Mouse (Mus musculus) CH12.LX (cell line): Measurements from ENCODE around the gene Dhrs1. TPM values are rescaled to one million over a fixed set of nuclear protein-coding genes. Genes with fewer than 3 reads are reported as not detected.

Experiments used
- DNase-seq: peaks from one replicate; pipeline ENCODE4 v3.0.0-alpha.2; 2013; ENCODE audit errors: extremely low read depth
- H3K27ac ChIP-seq: 2 replicates; pipeline ENCODE4 v1.5.1; 2012; ENCODE audit warnings: low read depth, mild to moderate bottlenecking, control low read depth, moderate library complexity; ENCODE audit not compliant: insufficient read depth
- H3K27me3 ChIP-seq: replicated peaks from 2 replicates; pipeline ENCODE3; 2012; ENCODE audit warnings: inconsistent platforms
- H3K36me3 ChIP-seq, 2 experiments: replicated peaks in 1 of 2; 2 replicates each; pipeline versions ENCODE3 to v1.6.1; 2012; ENCODE audit warnings: inconsistent platforms in 1 of 2, low read length in 1 of 2, mild to moderate bottlenecking in 1 of 2, mixed read lengths in 1 of 2, moderate library complexity in 1 of 2; ENCODE audit not compliant: control insufficient read depth in 1 of 2, insufficient read depth in 1 of 2
- H3K4me1 ChIP-seq, 2 experiments: 2 replicates each; pipeline ENCODE4 v1.6.1; 2012; ENCODE audit warnings: inconsistent platforms in 1 of 2, moderate library complexity in 1 of 2; ENCODE audit not compliant: insufficient read depth in 2 of 2, control insufficient read depth in 1 of 2
- H3K4me2 ChIP-seq: 2 replicates; pipeline ENCODE4 v1.6.1; 2012; ENCODE audit warnings: low read depth, mild to moderate bottlenecking, control low read depth; ENCODE audit not compliant: poor library complexity, insufficient read depth, severe bottlenecking
- H3K4me3 ChIP-seq, 3 experiments: fragments of 150-350 bp in 1 of 3; sonication (generic) in 1 of 3; replicated peaks in 1 of 3; 2 replicates each; pipeline versions ENCODE3 to v1.5.1; 2011 to 2012; ENCODE audit warnings: low read depth in 2 of 3, low read length in 2 of 3, mild to moderate bottlenecking in 2 of 3, moderate library complexity in 2 of 3, control low read depth in 1 of 3, improper control_type of control experiment in 1 of 3, inconsistent platforms in 1 of 3, mixed read lengths in 1 of 3; ENCODE audit not compliant: poor library complexity in 1 of 3
- H3K79me2 ChIP-seq: replicated peaks from 2 replicates; pipeline ENCODE4 v1.6.1; 2012; ENCODE audit warnings: mild to moderate bottlenecking, moderate library complexity; ENCODE audit not compliant: control insufficient read depth, poor library complexity, insufficient read depth, severe bottlenecking; ENCODE audit errors: extremely low read depth
- H3K9ac ChIP-seq: 2 replicates; pipeline ENCODE4 v1.6.1; 2012; ENCODE audit warnings: low read depth, mild to moderate bottlenecking, control low read depth, moderate library complexity; ENCODE audit not compliant: insufficient read depth
- H3K9me3 ChIP-seq: replicated peaks from 2 replicates; pipeline ENCODE3; 2012; ENCODE audit warnings: low read length, inconsistent platforms, mixed read lengths
- CHD1 ChIP-seq: IDR thresholded peaks from 2 replicates; pipeline ENCODE4 v1.6.1; 2012; ENCODE audit warnings: low read depth, low read length, improper control_type of control experiment, inconsistent platforms
- CHD2 ChIP-seq: IDR thresholded peaks from 2 replicates; pipeline ENCODE4 v1.6.1; 2011; ENCODE audit warnings: low read length, improper control_type of control experiment
- CTCF ChIP-seq, 2 experiments: IDR thresholded peaks in 1 of 2; conservative IDR thresholded peaks in 1 of 2; 2 replicates each; pipeline ENCODE4 v1.5.1; 2011 to 2012; ENCODE audit warnings: low read depth in 2 of 2, low read length in 2 of 2, improper control_type of control experiment in 1 of 2, inconsistent platforms in 1 of 2, mild to moderate bottlenecking in 1 of 2, moderate library complexity in 1 of 2
- E2F4 ChIP-seq: IDR thresholded peaks from 2 replicates; pipeline ENCODE4 v1.6.1; 2011; ENCODE audit warnings: low read depth, low read length, improper control_type of control experiment; ENCODE audit not compliant: insufficient replicate concordance
- EP300 ChIP-seq: IDR thresholded peaks from 2 replicates; pipeline ENCODE4 v1.6.1; 2011; ENCODE audit warnings: low read length, improper control_type of control experiment
- ETS1 ChIP-seq: conservative IDR thresholded peaks from 2 replicates; pipeline ENCODE4 v1.6.1; 2012; ENCODE audit warnings: low read depth, mild to moderate bottlenecking, inconsistent platforms, low read length, improper control_type of control experiment, moderate library complexity
- GABPA ChIP-seq: IDR thresholded peaks from 2 replicates; pipeline ENCODE4 v1.6.1; 2012; ENCODE audit warnings: low read depth, low read length, improper control_type of control experiment, inconsistent platforms; ENCODE audit not compliant: insufficient replicate concordance
- IRF4 ChIP-seq: IDR thresholded peaks from 2 replicates; pipeline ENCODE4 v1.6.1; 2014; ENCODE audit warnings: low read depth, mild to moderate bottlenecking, inconsistent platforms, low read length, improper control_type of control experiment
- JUN ChIP-seq: IDR thresholded peaks from 2 replicates; pipeline ENCODE4 v1.6.1; 2011; ENCODE audit warnings: low read depth, mild to moderate bottlenecking, low read length, improper control_type of control experiment, moderate library complexity; ENCODE audit not compliant: insufficient read depth
- JUND ChIP-seq: conservative IDR thresholded peaks from 2 replicates; pipeline ENCODE4 v1.6.1; 2011; ENCODE audit warnings: low read depth, low read length, improper control_type of control experiment
- KAT2A ChIP-seq: IDR thresholded peaks from 2 replicates; pipeline ENCODE4 v1.6.1; 2012; ENCODE audit warnings: low read length, improper control_type of control experiment, inconsistent platforms; ENCODE audit not compliant: insufficient replicate concordance
- MAFK ChIP-seq: IDR thresholded peaks from 2 replicates; pipeline ENCODE4 v1.6.1; 2011; ENCODE audit warnings: low read length, improper control_type of control experiment; ENCODE audit not compliant: insufficient replicate concordance
- MAZ ChIP-seq: IDR thresholded peaks from 2 replicates; pipeline ENCODE4 v1.6.1; 2012; ENCODE audit warnings: low read depth, mild to moderate bottlenecking, inconsistent platforms, low read length, improper control_type of control experiment, moderate library complexity
- MEF2A ChIP-seq: IDR thresholded peaks from 2 replicates; pipeline ENCODE4 v1.6.1; 2014; ENCODE audit warnings: low read depth, mild to moderate bottlenecking, inconsistent platforms, low read length, improper control_type of control experiment, borderline replicate concordance
- MXI1 ChIP-seq: IDR thresholded peaks from 2 replicates; pipeline ENCODE4 v1.6.1; 2011; ENCODE audit warnings: mild to moderate bottlenecking, low read depth, low read length, improper control_type of control experiment
- NELFE ChIP-seq: IDR thresholded peaks from 2 replicates; pipeline ENCODE4 v1.6.1; 2011; ENCODE audit warnings: low read depth, low read length, improper control_type of control experiment
- PAX5 ChIP-seq: IDR thresholded peaks from 2 replicates; pipeline ENCODE4 v1.6.1; 2012; ENCODE audit warnings: low read length, inconsistent platforms, mixed read lengths
- POLR2A ChIP-seq: IDR thresholded peaks from 2 replicates; pipeline ENCODE4 v1.6.1; 2011; ENCODE audit warnings: low read depth, mild to moderate bottlenecking, improper control_type of control experiment, low read length
- POLR2AphosphoS2 ChIP-seq: IDR thresholded peaks from 2 replicates; pipeline ENCODE4 v1.6.1; 2011; ENCODE audit warnings: low read depth, low read length, improper control_type of control experiment
- RAD21 ChIP-seq: IDR thresholded peaks from 2 replicates; pipeline ENCODE4 v1.6.1; 2011; ENCODE audit warnings: low read depth, mild to moderate bottlenecking, low read length, improper control_type of control experiment, moderate library complexity
- SIN3A ChIP-seq: IDR thresholded peaks from 2 replicates; pipeline ENCODE4 v1.6.1; 2012; ENCODE audit warnings: low read length, improper control_type of control experiment, inconsistent platforms
- SMC3 ChIP-seq: IDR thresholded peaks from 2 replicates; pipeline ENCODE4 v1.6.1; 2011; ENCODE audit warnings: low read depth, low read length, improper control_type of control experiment
- TBP ChIP-seq: conservative IDR thresholded peaks from 2 replicates; pipeline ENCODE4 v1.6.1; 2011; ENCODE audit warnings: low read depth, low read length, improper control_type of control experiment
- TCF12 ChIP-seq: IDR thresholded peaks from 2 replicates; pipeline ENCODE4 v1.6.1; 2014; ENCODE audit warnings: low read depth, mild to moderate bottlenecking, inconsistent platforms, low read length, improper control_type of control experiment
- UBTF ChIP-seq: IDR thresholded peaks from 2 replicates; pipeline ENCODE4 v1.6.1; 2012; ENCODE audit warnings: low read depth, mild to moderate bottlenecking, inconsistent platforms, low read length, improper control_type of control experiment, moderate library complexity
- USF1 ChIP-seq: IDR thresholded peaks from 2 replicates; pipeline ENCODE4 v1.6.1; 2014; ENCODE audit warnings: low read depth, mild to moderate bottlenecking, inconsistent platforms, low read length, improper control_type of control experiment
- USF2 ChIP-seq: conservative IDR thresholded peaks from 2 replicates; pipeline ENCODE4 v1.6.1; 2011; ENCODE audit warnings: low read depth, low read length, improper control_type of control experiment
- ZC3H11A ChIP-seq: IDR thresholded peaks from 2 replicates; pipeline ENCODE4 v1.6.1; 2012; ENCODE audit warnings: low read depth, mild to moderate bottlenecking, inconsistent platforms, low read length, improper control_type of control experiment
- ZMIZ1 ChIP-seq: IDR thresholded peaks from 2 replicates; pipeline ENCODE4 v1.6.1; 2012; ENCODE audit warnings: low read depth, mild to moderate bottlenecking, inconsistent platforms, low read length, improper control_type of control experiment
- dilution Hi-C: fragments of 300-500 bp; cut with MboI; formaldehyde crosslinking; loops from 2 replicates; pipeline ENCODE4 v1.14.3; 2020; ENCODE audit warnings: low sequenced_read_pairs; ENCODE audit not compliant: extremely low pct_unique_long_range_greater_than_20kb, extremely low pct_ligation_motif_present
- in situ Hi-C: fragments of 300-500 bp; cut with MboI; formaldehyde crosslinking; loops from 3 replicates; pipeline ENCODE4 v1.14.3; 2019; ENCODE audit warnings: low sequenced_read_pairs, low pct_ligation_motif_present, low pct_unique_long_range_greater_than_20kb, mixed read lengths
- polyA plus RNA-seq: library from polyadenylated mRNA; unstranded; fragments of >175 nt; gene quantifications from 2 replicates; pipeline ENCODE4 v1.2.1, GENCODE M21; 2012; ENCODE audit warnings: low read depth; ENCODE audit not compliant: insufficient read length
- total RNA-seq, 2 experiments: library from RNA; depleted of rRNA; stranded (reverse); fragments of 300-350 nt in 1 of 2; fragments of >200 nt in 1 of 2; gene quantifications; 2 replicates each; pipeline ENCODE4 v1.2.3; 2012 to 2014

Dhrs1 gene
- total and polyA plus RNA-seq, 3 experiments: 26.1 to 34.1 (median 33.2) TPM

DNA sequence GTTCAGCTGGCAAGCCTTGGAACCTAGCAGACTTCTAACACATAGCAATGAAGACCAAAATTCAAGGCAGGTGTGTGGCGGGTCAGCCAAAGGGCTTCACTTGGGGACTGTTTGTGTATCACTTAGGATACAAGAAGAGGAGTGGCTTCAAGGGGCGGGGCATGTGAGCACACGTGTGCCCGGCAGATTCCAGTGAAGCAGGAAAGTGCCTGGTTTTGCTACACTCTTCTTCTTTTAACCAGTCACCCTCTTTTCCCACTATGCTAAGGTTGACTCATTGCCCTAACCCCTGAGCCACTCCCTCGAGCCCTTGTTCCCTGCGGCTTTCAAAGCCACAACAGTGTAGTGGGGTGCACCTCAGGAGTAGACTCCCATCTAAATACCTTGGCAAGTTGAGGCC lies 30.6 kb downstream of the Dhrs1 start:
- no peak overlapping the region for H3K27ac ChIP-seq
- peaks cover 34 to 39% of the 10 kb centered on the region in 2 experiments for H3K36me3 ChIP-seq
- no peaks in the 10 kb centered on the region for H3K4me1 ChIP-seq
- H3K9me3 ChIP-seq: no peaks in the 10 kb centered on the region
- H3K4me2 ChIP-seq: no peak overlapping the region
- no peaks in the 10 kb centered on the region for H3K27me3 ChIP-seq
- dilution Hi-C loops (no loop called here), in situ Hi-C loops (no loop called here)
- H3K4me3 ChIP-seq: no peak overlapping the region
- no peak for DNase-seq
- TF ChIP-seq IRF4: no peak
- TF ChIP-seq PAX5: no peak
- no peak for TF ChIP-seq CHD1
- TF ChIP-seq RAD21: no peak
- no peak for TF ChIP-seq CTCF (conservative IDR thresholded peaks at IDR 0.05 in 1 of 2, IDR thresholded peaks at IDR 0.05 in 1 of 2; ENCODE audit: low read depth in 2 of 2, low read length in 2 of 2)
- no peak for TF ChIP-seq EP300
- TF ChIP-seq SMC3: no peak
- no peak for TF ChIP-seq SIN3A
- no peak for TF ChIP-seq ZC3H11A
- TF ChIP-seq ZMIZ1: no peak
- no peak for TF ChIP-seq MEF2A
- TF ChIP-seq JUND: no peak
- TF ChIP-seq POLR2AphosphoS2: no peak
- no peak for TF ChIP-seq USF2
- TF ChIP-seq KAT2A: no peak
- TF ChIP-seq MAZ: no peak
- TF ChIP-seq TCF12: no peak
- no peak overlapping the region for H3K9ac ChIP-seq
- H3K79me2 ChIP-seq: no peaks in the 10 kb centered on the region

GRCm38 (mm10) chr14:55713729-55714122 lies 31.8 kb downstream of the Dhrs1 start, which contains the start of gene Tgm1:
Gene Tgm1 (minus strand): TSS chr14:55713926.
- Histone ChIP-seq H3K4me1 (no peaks in the 10 kb centered on the region), H3K9me3 (no peaks in the 10 kb centered on the region), H3K4me3 (no peak within 1 kb of the TSS), H3K36me3 (peaks cover 22 to 28% of the 10 kb centered on the region in 2 experiments), H3K4me2 (no peak within 1 kb of the TSS), H3K27ac (no peak within 1 kb of the TSS), H3K9ac (no peak within 1 kb of the TSS), H3K79me2 (no peaks in the 10 kb centered on the region), H3K27me3 (peaks cover 2% of the 10 kb centered on the region)
- dilution Hi-C loops: no loop called here
- in situ Hi-C loops: no loop called here
- DNase-seq: no peak
- TF ChIP-seq MAFK (no peak), POLR2A (no peak), USF1 (no peak), TBP (no peak), NELFE (no peak), JUN (no peak), MXI1 (no peak), GABPA (no peak), E2F4 (no peak), TCF12 (no peak), CHD2 (no peak), ETS1 (no peak), KAT2A (no peak), SIN3A (no peak), MAZ (no peak), CHD1 (no peak), POLR2AphosphoS2 (no peak), UBTF (no peak)
